Mouse (Mus musculus) kidney, postnatal 25 days (tissue): ENCODE results near the gene Srm.

Experiments
- DNase-seq, 2 experiments: peaks; one replicate each; pipeline ENCODE4 v3.0.0; 2021; ENCODE audit warnings: mixed read lengths in 2 of 2

Gene Srm

DNA sequence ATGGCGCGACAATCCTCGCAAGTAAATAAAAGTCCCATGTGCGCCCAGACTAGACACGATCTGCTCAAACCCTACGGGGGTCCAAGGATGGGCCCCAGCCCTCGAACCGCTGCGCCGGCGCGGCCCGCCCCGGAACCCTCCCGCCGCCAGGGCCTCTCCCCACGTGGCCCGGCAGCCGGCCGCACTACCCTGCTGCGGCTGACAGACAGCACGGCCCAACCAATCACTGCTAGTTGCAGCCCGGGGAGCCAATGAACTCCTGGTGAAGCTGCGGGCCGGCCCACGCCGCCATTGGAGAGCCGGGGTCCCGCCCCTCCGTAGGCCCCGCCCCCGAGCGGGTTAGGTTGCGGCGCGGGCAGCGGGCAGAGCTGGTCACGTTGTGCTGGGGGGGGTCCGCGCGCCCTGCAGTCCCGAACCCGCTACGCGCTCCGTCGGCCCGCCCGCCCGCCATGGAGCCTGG is at the start of gene Srm:
Gene Srm, plus strand, starts transcription at position 333 of the 460 bp plus-strand sequence.
- peak; percentile 98 to 100 for DNase-seq

GRCm38 (mm10) chr4:148549106-148549505 is 42.2 kb upstream of the Srm start:
- no peak for DNase-seq

- no peak for DNase-seq
Measured at GRCm38 (mm10) chr4:148557766-148558165, 33.5 kb upstream of the Srm start.

GRCm38 (mm10) chr4:148558297-148559000 is 32.9 kb upstream of the Srm start, which contains the start of gene Exosc10:
Exosc10 (plus strand) TSS chr4:148558429.
- peak; percentile 92 for DNase-seq

DNA sequence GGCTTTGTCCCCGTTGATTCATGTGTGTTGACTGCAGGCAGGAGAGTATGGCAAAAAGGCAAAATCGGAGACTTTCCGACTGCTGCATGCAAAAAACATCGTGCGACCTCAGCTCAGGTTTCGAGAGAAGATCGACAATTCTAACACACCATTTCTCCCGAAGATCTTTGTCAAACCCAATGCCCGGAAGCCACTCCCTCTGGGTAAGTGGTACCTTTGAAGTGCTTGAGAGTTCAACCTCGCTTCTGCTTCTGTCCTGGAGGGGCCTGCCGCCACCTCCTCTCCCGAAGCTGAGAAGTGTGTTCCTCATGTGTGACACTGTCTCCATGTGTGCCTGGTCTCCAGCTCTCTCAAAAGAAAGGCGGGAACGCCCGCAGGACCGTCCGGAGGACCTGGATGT is 28.6 kb upstream of the Srm start:
- DNase-seq, result no peak

DNA sequence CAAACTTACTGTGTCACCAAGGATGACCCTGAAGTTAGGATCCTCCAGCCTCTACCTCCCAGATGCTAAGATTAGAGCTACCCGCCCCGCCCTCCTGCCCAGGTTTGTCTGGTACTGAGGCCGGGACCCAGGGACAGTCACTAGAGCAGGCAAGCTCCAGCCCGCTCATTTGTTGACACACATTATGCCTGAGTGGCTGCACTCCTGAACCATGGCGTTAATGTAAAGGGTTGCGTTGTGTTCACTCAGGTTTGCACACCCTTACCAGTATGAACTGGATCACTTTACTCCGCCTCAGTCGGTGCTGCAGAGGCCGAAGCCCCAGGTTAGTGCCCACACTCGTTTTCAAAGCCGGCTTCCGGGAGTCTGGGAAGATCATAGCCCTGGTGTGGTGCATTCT is 27.7 kb upstream of the Srm start:
- no peak for DNase-seq

DNA sequence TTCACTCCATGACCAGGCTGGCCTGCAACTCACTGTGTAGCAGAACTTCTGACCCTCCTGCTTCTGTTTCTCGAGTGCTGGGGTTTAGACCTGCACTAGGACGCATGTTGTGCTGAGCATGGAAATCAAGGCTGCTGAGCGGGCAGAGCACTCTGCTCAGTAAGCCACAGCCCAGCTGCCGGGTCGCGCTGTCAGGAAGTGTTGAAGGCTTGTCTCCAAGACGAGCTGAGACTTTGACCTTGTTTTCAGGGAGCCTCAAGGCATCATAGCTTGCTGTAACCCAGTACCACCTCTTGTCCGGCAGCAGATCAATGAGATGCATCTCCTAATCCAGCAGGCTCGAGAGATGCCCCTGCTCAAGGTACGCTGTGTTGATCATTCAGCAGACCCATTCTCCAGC is 21.2 kb upstream of the Srm start:
- DNase-seq, result no peak

DNA sequence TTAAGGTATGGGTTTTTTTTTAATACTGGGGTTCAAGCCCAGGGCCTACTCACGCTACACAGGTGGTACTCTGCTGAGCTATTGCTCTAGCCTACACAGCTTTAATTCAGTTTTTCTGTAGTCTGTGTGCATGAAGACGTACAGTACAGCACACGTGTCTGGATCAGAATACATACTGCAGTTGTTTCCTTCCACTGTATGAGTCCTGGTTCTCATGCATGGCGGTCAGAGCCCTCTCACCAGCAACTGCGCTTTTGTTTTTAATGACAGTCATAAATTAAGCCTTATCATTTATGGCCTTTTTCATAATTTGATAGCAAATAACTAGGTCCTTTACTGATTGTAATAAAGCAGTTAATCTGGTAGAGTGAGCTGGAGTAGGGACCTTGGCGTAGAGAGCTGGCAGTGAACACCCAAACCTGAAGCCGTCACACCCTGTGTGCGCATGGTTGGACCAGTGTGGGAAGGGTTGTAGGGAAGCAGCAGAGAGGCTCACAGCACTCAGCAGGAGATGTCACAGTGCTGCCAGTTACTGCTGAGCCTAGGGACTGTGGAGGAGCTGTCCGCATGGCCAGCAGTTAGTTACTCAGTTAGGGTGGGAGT is 20.5 kb upstream of the Srm start:
- DNase-seq, result no peak

DNA sequence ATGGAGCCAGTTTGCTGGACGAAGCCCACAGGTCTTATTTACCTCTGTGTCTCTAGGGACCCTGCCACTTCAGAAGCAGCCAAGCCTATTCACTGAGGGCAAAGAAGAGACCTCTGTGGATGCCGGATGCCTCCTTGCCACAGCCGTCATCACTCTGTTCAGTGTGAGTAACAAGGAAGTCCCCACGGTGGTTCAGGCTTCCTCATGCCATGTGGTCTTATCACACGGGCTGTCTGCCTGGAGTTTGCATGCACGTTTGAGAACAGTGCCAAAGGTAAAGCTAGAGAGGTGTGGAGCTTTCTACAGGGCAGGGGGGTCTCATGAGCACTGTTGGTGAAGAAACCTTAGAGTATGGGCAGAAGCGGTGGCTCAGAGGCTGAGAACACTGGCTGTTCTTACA is 18.1 kb upstream of the Srm start:
- no peak for DNase-seq

DNA sequence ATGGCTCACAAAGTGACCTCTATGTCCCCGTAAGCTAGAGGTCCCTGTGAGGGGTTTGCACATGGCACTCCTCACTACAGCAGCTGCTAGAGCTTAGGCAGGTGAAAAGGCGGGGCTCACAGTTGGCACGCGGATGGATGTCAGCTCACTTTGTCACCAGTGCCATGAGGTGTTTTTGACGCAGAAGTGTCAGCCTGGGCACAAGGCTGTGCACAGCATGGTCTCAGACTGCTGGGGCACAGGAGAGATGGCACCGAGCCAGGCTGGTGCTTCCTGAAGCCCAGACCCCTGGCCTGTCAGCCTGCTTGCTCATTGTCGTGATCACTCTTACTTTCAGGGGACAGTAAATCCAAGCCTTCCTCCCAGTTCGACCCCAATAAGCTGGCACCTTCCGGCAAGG is 10.5 kb upstream of the Srm start:
- no peak for DNase-seq

GRCm38 (mm10) chr4:148581422-148581821 is 9.9 kb upstream of the Srm start:
- no peak for DNase-seq

DNA sequence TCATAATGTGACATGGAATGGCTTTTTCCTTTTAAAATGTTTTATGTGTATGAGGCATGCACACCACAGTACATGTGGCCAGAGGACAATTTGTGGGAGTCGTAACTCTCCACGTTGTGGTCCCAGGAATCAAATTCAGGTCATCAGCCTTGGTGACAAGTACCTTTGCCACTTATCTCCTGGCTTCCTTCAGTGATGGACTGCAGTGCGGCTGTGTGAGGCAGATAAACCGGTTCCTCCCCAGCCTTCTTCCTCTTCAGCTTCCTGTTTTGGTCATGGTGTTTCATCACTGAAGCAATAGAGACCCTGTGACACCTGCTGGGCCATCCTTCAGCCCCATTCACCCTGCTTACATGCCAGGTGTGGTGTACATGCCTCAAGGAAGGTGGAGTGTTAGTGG is 8.0 kb upstream of the Srm start:
- DNase-seq, result no peak

DNA sequence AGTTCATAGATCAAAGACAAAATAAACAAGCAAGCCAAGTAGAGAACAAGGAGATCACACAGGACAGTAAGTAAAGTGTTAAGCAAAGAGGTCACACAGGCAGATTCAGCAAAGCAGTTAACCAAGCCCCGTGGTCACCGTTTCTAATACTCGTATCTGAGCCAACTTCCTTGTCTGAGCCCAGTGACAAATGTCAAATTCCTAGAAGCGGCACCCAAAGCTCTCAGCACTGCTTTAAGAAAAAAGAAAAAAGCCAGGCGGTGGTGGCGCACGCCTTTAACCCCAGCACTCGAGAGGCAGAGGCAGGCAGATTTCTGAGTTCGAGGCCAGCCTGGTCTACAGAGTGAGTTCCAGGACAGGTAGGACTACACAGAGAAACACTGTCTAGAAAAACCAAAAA is 4.7 kb upstream of the Srm start:
- DNase-seq, result no peak

DNA sequence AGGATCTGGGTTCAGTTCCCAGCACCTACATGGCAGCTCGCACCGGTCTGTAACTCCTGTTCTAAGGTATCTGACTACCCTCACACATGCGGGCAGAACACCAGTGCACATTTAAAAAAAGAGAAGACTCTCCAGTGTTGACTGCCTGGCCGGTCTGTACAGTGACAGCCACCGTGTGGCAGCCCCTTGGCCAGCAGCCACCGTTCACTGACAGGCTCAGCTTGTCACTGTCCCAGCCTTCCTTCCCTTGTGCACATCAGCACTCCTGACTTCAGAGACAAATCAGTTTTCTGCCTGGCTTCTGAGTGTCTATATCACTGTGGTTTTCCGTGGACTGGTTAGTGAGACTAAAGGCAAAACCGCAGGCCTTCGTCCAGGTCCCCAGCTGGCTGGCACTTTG is 2.5 kb upstream of the Srm start:
- DNase-seq, result no peak

GRCm38 (mm10) chr4:148589565-148589964 is 1.7 kb upstream of the Srm start:
- DNase-seq, result peak; percentile 40 to 64

- DNase-seq, result no peak
Measured at GRCm38 (mm10) chr4:148590421-148591170, 707 bp upstream of the Srm start.

DNA sequence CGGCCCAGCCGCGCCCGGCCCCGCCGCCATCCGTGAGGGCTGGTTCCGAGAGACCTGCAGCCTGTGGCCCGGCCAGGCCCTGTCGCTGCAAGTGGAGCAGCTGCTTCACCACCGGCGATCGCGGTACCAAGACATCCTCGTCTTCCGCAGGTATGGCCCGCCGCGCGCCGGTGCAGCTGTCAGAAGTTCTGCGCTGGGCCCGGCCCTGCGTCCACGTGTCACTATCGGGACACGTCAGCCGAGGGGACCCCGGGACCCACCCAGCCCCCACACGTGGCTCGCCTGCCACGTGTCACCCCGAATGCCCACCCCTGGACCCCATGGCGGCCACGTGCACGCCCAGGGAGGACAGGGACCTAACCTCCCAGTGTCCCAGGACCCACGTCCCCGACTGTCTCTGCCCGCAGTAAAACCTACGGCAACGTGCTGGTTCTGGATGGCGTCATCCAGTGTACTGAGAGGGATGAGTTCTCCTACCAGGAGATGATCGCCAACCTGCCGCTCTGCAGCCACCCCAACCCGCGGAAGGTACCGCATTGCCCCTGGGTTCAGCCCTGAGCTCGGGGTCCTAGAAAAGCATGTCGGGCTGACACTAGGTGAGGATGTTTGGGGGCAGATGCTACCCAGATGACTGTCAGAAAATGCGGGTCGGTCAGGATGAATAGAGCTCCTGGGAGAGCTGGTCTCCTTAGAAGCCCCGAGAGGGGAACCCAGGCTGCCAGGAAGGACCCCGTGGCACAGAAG is 506 bp downstream of the Srm start:
- DNase-seq, result peak in 1 of 2 experiments; percentile 55

DNA sequence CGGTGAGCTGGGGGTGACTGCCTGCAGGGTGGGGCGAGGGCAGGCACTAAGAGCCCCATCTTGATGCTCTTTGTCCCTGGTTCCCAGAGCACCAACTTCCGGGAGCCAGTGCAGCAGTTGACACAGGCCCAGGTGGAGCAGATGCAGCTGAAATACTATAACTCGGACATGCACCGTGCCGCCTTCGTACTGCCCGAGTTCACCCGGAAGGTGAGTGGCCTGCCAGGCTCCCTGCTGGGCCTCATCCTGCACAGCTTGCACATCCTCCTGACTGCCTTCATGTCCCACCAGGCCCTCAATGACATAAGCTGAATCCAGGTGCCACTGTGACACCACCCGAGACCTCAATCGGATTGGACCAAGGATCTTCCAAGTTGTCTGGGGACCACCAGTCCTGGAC is 2.7 kb downstream of the Srm start:
- no peak for DNase-seq

DNA sequence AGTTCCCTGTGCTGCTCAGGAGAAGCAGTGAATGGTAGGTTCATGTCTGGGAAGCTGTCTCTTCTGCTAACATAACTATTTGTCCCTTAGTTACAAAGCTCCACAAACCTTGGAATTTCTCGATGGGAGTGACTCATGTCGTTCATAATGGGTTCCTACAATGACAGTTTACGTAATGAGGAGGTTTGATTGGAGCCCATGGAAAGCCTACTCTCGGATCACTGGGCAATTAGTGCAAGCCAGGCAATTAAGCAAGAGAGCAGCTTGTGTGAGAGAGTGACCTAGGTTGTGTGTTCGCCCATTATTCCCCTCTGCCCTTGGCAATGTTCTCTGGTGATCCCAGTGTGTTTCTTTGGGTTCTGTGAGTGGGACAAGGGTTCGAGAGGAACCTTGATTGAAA is 4.6 kb downstream of the Srm start:
- peak in 1 of 2 experiments; percentile 5 for DNase-seq

DNA sequence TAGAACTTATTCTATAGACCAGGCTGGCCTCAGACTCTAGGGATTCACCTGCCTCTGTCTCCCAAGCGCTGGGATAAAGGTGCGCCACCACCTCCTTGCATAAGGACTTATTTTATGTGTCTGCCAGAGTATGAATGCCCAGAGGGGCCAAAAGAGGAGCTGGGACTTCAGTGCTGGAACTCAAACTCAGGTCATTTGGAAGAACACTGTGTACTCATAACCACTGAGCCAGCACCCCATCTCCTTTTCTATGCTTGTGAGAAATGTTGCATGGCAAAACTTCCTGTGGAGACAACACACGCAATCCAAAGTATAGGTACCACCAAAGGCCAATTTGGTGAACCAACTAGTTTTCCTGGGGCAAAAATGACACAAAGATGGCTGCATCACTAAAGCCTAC is 5.4 kb downstream of the Srm start:
- DNase-seq, result peak in 1 of 2 experiments; percentile 9

GRCm38 (mm10) chr4:148598826-148599225 is 7.5 kb downstream of the Srm start:
- peak in 1 of 2 experiments; percentile 21 for DNase-seq

DNA sequence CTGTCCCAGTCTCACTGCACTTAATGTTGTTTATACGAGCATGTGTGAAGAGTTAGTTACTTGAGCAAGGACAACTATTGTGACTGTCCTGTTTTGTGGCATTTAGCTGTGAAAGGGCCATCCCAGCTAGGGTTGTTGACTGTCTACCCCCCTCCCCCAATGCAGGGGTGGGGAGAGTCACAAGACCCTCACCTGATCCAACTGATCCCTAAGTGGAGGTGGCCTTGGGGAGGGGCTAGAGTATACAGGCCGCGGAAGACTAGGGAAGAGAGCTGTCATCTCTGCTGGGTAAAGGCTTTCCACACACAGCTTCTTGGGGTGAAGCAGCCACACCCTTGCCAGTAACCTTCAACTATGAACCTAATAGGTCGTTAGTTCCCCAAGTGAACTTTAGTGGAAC is 9.0 kb downstream of the Srm start:
- DNase-seq, result peak in 1 of 2 experiments; percentile 28

DNA sequence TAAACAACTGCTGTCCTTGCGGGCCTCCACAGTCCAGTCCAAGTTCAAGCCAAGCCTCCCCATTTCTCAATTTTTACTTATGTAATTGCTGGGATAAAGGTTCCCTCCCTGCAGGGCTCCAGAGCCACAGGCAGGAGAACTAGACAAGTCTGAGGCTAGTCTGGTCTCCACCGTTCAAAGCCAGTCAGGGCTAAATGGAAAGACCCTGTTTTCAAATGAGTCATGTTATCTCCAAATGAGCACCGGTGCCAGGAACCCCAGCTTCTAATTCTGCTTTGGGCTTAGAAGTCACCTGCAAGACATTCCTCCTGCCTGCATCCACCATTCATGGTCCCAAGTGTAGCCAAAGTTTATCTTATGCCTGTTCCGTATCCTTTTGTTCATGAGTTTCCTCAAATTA is 10.6 kb downstream of the Srm start:
- DNase-seq, result peak in 1 of 2 experiments; percentile 11
